Mouse (Mus musculus) bone marrow macrophage, adult 2 months (primary cell): ENCODE data around the gene Fam172a. TPM values are rescaled to one million over a fixed set of nuclear protein-coding genes. Genes with fewer than 3 reads are reported as not detected.

Source experiments
- H3K27ac ChIP-seq: 2 replicates; pipeline ENCODE4 v1.5.1; 2012; ENCODE audit warnings: low read depth, low read length; ENCODE audit not compliant: insufficient read depth
- H3K4me1 ChIP-seq: 2 replicates; pipeline ENCODE4 v1.6.1; 2012; ENCODE audit warnings: low read length; ENCODE audit not compliant: control insufficient read depth, insufficient read depth
- H3K4me3 ChIP-seq: 2 replicates; pipeline ENCODE4 v1.5.1; 2012; ENCODE audit warnings: mild to moderate bottlenecking, low read length, moderate library complexity; ENCODE audit not compliant: insufficient read depth
- CTCF ChIP-seq: IDR thresholded peaks from 2 replicates; pipeline ENCODE4 v1.5.1; 2012; ENCODE audit warnings: low read depth, mild to moderate bottlenecking, low read length, moderate library complexity
- POLR2A ChIP-seq: IDR thresholded peaks from 2 replicates; pipeline ENCODE4 v1.6.1; 2012; ENCODE audit warnings: mild to moderate bottlenecking, low read depth, low read length, borderline replicate concordance
- polyA plus RNA-seq: library from polyadenylated mRNA; stranded (reverse); fragments of >200 nt; gene quantifications from 2 replicates; pipeline ENCODE4 v1.2.4, GENCODE M21; 2012; ENCODE audit not compliant: missing spikeins, insufficient read depth, insufficient read length

Fam172a gene
- polyA plus RNA-seq, 1 experiment = 28.4 TPM

DNA sequence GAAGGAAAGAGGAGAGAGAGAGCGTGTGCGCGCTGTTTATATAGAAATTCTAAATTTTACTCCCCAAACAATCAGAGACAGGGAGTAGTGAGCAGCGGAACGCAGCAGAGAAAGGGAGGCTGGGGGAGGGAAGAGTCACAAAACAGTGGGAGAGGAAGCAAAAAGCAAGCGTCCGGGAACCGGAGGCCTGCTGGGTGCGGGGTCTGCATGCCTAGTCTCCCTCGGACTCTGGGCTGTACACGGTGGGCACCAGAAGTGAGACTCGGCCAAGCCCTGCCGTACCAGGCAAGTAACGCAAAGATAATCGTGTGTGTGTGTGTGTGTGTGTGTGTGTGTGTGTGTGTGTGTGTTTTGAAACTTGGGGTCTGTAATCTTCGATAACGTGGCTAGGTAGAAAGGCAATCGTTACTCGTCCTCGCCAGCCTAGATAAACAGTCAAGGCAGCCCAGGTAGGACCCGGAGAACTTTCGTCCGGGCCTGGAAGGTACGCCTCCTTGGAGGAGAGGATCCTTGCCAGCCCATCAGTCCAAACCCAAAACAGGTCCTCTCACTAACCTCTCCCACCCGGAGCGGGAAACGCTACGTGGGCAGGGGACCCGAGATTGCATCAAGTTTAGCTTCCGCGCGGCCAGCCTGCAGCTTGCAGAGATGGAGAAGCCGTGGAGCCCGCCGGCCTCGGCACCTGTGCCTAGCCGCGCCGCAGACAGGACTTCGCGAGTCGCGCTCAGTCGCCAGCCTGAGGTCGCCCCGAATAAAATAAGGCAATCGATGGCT lies 500.9 kb downstream of the Fam172a start:
- Histone ChIP-seq H3K4me3 (peak overlapping the region; percentile 36), H3K4me1 (peaks cover 3% of the 10 kb centered on the region; the same call in 1 of the 2 replicates), H3K27ac (no peak overlapping the region)
- TF ChIP-seq POLR2A = no peak

DNA sequence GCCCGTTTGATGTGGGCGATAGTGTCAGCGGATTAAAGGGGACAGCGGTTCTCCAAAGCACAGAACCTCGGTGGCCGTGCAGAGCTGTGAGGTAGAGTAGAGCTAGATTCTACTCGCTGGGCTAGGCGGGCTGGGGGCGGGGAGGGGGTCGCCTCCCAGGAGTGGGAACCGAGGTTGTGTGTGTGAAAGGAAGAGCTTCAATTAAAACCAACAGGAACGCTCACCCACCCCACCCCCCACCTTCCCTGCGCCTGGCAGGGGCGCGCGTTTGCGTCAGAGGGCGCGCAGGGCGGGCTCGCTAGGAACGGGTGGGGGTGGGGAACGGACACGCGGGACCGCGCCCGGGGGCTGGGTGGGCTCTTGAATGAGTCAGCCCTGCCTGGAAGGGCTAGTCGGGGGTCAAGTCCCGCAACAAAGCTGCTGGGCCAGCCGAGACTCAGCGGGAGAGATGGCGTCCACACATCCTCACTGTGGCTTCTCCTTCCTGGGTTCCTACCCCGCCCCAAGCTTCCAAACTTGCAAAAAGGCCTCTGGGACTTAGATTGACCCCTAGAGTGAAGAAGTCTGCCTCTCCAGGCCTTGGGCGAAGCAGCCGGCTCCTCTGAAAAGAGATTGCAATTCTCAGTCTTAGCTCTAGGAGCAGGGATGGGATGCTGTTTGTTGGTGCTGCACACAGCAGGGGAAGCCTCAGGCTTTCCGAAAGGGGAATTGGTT lies 501.7 kb downstream of the Fam172a start:
- Histone ChIP-seq H3K4me3 (peak overlapping the region; percentile 36), H3K27ac (no peak overlapping the region), H3K4me1 (peaks cover 3% of the 10 kb centered on the region; the same call in 1 of the 2 replicates)
- TF ChIP-seq POLR2A (no peak), CTCF (no peak)

DNA sequence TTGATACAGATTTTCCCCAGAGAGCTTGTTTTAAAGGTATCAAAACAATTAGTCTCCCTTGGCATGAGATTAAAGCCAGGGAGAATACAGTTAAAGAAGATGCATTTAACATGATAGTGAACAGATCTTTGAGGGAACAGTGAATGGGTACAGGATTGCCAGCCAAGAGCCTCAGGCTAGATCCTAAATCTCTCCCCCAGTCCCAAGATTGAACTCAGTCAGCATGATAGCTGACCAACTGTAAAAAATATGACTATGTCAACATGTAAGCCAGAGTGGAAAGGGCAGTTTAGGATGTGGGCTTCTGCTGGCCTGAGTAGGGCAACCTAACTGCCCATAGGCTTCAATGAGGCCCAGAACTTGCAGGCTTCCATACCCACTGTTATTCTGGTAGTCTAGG lies 503.6 kb downstream of the Fam172a start:
- Histone ChIP-seq H3K4me3 (no peak overlapping the region), H3K27ac (no peak overlapping the region), H3K4me1 (peaks cover 3% of the 10 kb centered on the region; the same call in 1 of the 2 replicates)
- TF ChIP-seq POLR2A = no peak
- no peak for TF ChIP-seq CTCF

DNA sequence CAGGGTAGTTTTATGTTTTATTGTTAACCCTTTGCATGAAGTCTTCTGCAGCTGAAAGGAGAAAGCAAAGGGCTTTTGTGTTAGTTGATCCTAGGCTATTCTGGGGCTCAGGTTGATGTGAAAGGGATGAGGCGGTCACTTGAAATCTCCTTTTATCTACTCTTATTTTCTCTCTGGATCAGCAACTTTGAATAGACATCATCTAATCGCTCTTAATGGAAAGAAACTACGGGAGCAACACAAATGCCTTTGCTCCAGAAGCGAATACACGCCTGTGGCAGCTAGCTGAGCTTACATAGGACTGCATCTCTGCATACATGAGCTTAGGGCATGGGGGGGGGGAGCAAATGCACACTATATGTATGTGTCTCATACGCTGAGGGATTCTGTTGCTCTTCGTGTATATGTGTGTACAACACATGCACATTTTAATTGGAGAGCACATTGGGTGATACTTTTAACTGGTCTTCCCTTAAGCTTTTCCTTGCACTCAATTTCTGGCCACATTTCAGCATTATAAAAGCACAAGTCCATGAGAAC lies 505.1 kb downstream of the Fam172a start:
- Histone ChIP-seq H3K27ac (no peak overlapping the region), H3K4me1 (no peaks in the 10 kb centered on the region), H3K4me3 (no peak overlapping the region)
- TF ChIP-seq POLR2A (no peak), CTCF (no peak)

DNA sequence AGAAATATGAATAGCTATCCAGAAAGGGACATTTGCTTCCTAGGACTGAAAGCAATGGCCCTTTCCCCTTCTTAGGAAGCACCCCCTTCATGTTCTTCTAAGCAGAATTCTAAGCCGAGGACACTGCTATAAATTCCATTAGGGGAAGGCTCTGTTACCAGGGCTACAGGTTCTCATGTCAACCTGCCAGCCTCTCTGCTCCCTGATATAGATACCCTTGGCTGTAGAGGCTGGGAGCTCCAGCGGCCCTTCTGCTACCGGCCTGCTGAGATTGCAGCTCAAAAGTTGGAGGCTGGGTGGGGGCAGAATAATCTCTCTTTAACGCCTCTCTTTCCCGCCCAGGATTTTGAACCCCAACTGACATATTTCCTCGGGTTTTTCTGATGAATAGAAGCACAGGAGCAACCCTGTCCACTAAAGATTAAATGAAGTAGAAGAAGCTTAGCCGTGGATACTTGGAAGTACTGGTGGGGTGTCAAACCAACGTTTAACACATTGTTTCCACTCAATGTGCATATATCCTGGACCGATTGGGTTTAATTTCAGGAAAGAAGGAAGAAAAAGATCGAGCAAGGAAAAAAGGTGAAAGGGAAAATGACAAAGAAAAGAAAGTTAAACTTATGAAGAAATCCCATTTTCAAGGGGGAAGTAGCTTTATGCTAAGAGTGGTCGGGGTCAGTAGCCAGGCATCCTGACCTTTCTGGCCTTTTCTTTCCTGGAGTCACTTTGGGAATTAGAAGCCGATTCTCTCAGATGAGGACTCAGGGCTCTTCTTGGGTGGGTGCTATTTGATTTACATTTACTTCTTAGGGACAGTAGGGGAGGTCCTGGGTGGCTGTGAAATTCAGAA lies 506.2 kb downstream of the Fam172a start:
- Histone ChIP-seq H3K4me3 (no peak overlapping the region), H3K27ac (no peak overlapping the region), H3K4me1 (no peaks in the 10 kb centered on the region)
- no peak for TF ChIP-seq POLR2A
- no peak for TF ChIP-seq CTCF

DNA sequence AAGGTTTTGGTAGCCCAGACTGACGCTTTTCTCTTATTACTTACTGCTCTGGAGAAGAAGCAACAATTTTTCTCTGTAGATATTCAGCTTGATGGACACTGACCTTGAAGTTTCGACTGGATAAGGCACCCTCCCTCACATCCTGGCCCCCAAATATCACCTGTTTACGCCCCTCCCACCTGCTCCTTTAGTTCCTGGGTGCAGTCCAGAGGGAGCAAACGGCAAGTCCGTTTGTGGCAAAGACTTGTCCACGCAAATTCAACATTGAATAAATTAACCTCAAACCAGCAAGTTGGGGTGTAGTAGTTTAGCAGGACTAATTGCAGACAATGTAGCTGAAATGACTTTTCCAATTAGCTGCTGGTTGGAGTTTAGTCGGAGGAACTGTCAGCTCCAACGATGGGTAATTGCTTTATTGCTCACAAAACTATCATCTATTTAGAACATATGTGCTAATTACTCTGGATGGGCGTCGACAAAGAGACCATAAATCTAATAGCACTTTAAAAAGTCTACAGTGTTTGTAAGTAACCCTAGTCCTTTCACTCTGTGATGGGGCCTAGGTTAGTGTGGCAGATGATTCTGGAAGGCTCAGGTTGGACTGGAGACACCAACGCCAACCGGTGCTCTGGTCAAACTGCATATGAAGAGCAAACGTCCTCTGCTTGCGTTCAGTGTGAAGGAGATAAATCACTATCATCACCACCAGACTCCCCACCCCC lies 507.0 kb downstream of the Fam172a start:
- TF ChIP-seq CTCF (no peak), POLR2A (no peak)
- no peaks in the 10 kb centered on the region for H3K4me1 ChIP-seq
- H3K4me3 ChIP-seq = no peak overlapping the region
- no peak overlapping the region for H3K27ac ChIP-seq

DNA sequence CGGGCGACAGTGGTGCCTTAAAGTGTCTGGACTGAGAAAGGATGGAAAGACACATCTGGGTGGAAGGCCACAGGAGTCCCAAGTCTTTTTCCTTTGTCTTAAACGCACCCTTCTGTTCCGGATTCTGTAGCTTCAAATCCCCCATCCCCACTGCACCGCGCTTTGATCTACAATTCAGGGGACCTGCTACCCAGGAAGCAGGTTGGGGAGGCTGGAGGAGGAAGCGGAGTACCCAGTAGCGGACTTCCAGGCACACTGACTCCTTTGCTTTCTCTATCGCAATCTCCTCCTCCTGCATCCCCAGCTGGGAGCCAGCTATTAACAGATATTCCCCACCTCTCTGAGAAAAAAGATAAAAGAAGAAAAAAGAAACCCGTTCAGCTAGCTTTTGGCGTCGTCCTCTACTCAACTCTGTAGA lies 507.8 kb downstream of the Fam172a start:
- H3K4me3 ChIP-seq = no peak overlapping the region
- TF ChIP-seq POLR2A (no peak), CTCF (no peak)
- H3K4me1 ChIP-seq = no peaks in the 10 kb centered on the region
- H3K27ac ChIP-seq = no peak overlapping the region

DNA sequence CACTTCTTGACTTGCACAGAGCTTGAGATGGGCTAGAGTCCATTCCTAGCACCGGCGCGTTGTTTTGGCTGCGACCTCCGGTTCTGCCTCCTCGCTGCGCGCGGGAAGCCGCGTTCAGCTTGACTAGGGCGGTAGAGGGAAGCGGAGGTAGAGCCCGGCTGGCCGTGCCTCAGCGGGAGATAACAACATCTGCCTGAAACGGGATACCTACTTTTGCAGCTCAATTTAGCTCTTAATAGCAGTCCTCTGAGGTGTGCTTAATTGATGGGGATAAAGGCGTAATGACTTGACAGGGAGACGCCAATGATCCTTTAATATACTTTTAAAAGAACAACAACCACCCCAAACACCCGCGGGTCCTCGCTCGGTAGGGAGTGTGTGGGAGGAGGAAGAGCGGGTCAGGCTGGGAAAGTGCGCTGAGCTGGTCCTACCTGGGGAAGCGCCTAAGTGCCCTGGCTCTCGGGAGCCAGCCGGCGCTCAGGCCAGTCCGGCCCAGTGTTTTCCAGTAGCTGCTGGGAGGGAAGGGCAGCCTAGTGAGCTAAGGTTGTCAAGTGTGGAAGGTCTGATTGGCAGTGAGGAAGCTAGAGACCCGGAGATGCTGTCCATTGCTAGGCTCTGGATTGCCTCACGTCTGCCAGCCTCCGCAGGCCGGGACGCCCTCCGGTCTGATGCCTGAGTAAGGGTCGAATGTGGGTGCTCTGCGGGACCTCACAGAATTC lies 508.4 kb downstream of the Fam172a start:
- 0 out of 2 replicates have a peak overlapping the region, but pooled peaks have one; percentile 18 for H3K4me3 ChIP-seq
- no peak for TF ChIP-seq CTCF
- TF ChIP-seq POLR2A = no peak
- no peaks in the 10 kb centered on the region for H3K4me1 ChIP-seq
- no peak overlapping the region for H3K27ac ChIP-seq

DNA sequence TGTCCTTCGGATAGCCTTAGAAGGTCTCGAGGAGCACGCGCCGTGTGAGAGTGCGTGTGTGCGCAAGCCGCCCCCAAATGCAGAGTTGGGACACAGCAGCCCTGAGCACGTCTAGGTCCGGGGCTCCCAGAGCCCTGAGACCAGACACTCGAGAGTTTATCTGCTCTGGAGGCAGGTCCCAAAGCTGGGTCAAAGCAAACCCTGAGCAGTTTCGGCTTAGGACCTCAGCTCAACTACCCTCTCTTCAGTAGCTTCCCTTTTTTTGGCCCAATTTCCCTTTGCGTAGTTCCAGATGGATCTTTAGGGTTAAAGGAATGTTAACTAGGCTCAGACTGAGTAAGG lies 508.9 kb downstream of the Fam172a start:
- H3K4me3 ChIP-seq = 0 out of 2 replicates have a peak overlapping the region, but pooled peaks have one; percentile 18
- no peak overlapping the region for H3K27ac ChIP-seq

More for the DNA sequence above, 508.9 kb downstream of the Fam172a start:
- no peaks in the 10 kb centered on the region for H3K4me1 ChIP-seq
- TF ChIP-seq POLR2A (no peak), CTCF (no peak)
